Mouse (Mus musculus) embryonic fibroblast, embryonic 13.5 days (primary cell): Measurements from ENCODE around the gene Apln.

Source experiments
- CTCF ChIP-seq: IDR thresholded peaks from 2 replicates; pipeline ENCODE4 v1.5.1; 2011; ENCODE audit warnings: mild to moderate bottlenecking, control low read depth, low read length, moderate library complexity, borderline replicate concordance; ENCODE audit not compliant: insufficient read depth
- POLR2A ChIP-seq: IDR thresholded peaks from 2 replicates; pipeline ENCODE4 v1.6.1; 2011; ENCODE audit warnings: low read depth, mild to moderate bottlenecking, control low read depth, low read length, moderate library complexity

GRCm38 (mm10) chrX:47976551-47976950, 58.1 kb downstream of the Apln start:
- no peak for TF ChIP-seq CTCF
- no peak for TF ChIP-seq POLR2A
